Mouse (Mus musculus) limb, embryonic 11.5 days (tissue): ENCODE results near the gene Hoxd8. TPM values are rescaled to one million over a fixed set of nuclear protein-coding genes. Genes with fewer than 3 reads are reported as not detected.
A peak's percentile ranks its signal among the peaks of the same experiment; 100 is the strongest.

Experiments
- ATAC-seq: fragments of 200-750 bp; cut with Nextera tagmentation; 2 replicates; pipeline ENCODE4 v1.8.0; 2017; ENCODE audit warnings: low read depth; ENCODE audit not compliant: insufficient number of reproducible peaks, low FRiP score, low TSS enrichment
- DNase-seq: peaks from one replicate; pipeline ENCODE4 v3.0.0-alpha.2; 2015; ENCODE audit warnings: low spot score
- H3K27ac ChIP-seq: fragments of 300-500 bp; sonication (generic); replicated peaks from 2 replicates; pipeline ENCODE4 v1.5.1; 2014; ENCODE audit warnings: low read depth, mild to moderate bottlenecking, low read length
- H3K27me3 ChIP-seq: fragments of 300-500 bp; sonication (generic); 2 replicates; pipeline ENCODE4 v1.6.1; 2014; ENCODE audit warnings: mild to moderate bottlenecking, low read length, mixed read lengths; ENCODE audit not compliant: control insufficient read depth, insufficient read depth
- H3K36me3 ChIP-seq: fragments of 300-500 bp; sonication (generic); 2 replicates; pipeline ENCODE4 v1.6.1; 2014; ENCODE audit warnings: mild to moderate bottlenecking, low read length, moderate library complexity, mixed read lengths; ENCODE audit not compliant: control insufficient read depth, insufficient read depth
- H3K4me1 ChIP-seq: fragments of 300-500 bp; sonication (generic); 2 replicates; pipeline ENCODE4 v1.6.1; 2014; ENCODE audit warnings: low read length, mixed read lengths; ENCODE audit not compliant: control insufficient read depth, insufficient read depth
- H3K4me2 ChIP-seq: fragments of 300-500 bp; sonication (generic); 2 replicates; pipeline ENCODE4 v1.6.1; 2014; ENCODE audit warnings: low read depth, mild to moderate bottlenecking, moderate library complexity; ENCODE audit not compliant: severe bottlenecking
- H3K4me3 ChIP-seq: fragments of 300-500 bp; sonication (generic); 2 replicates; pipeline ENCODE4 v1.5.1; 2014; ENCODE audit warnings: low read depth, low read length
- H3K9ac ChIP-seq: fragments of 300-500 bp; sonication (generic); 2 replicates; pipeline ENCODE4 v1.6.1; 2014; ENCODE audit warnings: mild to moderate bottlenecking, low read length
- H3K9me3 ChIP-seq: fragments of 300-500 bp; sonication (generic); 2 replicates; pipeline ENCODE4 v1.6.1; 2016; ENCODE audit warnings: low read length; ENCODE audit not compliant: control insufficient read depth
- WGBS: fragments of 180-500 bp; shearing (Covaris S2); extraction: QIAGEN DNeasy Blood & Tissue Kit; methylation state at CpG from one replicate; pipeline ENCODE4 v1.1.7; 2014; 5-methylcytosine and 5-hydroxymethylcytosine counted together
- polyA plus RNA-seq: library from polyadenylated mRNA; unstranded; fragments of >200 nt; fragmentation: Nextera tagmentation; extraction: Ambion mirVana; gene quantifications from 2 replicates; pipeline ENCODE4 v1.2.1, GENCODE M21; 2014

Gene Hoxd8
- 11.6 and 13.1 TPM in 2 replicates for polyA plus RNA-seq

GRCm38 (mm10) chr2:74704393-74704998 is at the start of gene Hoxd8:
Gene Hoxd8, plus strand, starts transcription at chr2:74704615.
- Histone ChIP-seq H3K36me3 (no peaks in the 10 kb centered on the region), H3K27ac (peak within 1 kb of the TSS; percentile 99), H3K4me2 (peak within 1 kb of the TSS; percentile 92), H3K4me1 (peaks cover 31% of the 10 kb centered on the region), H3K27me3 (no peaks in the 10 kb centered on the region), H3K9ac (peak within 1 kb of the TSS; percentile 96), H3K9me3 (no peaks in the 10 kb centered on the region), H3K4me3 (peak within 1 kb of the TSS; percentile 55)
- ATAC-seq = 0 out of 2 replicates have a peak, but pooled peaks have one; percentile 18
- DNase-seq = peak; percentile 88
- WGBS = under 1% methylated on average over 40 of the region's 52 CpGs

- H3K9ac ChIP-seq = no peak overlapping the region
- no peak overlapping the region for H3K27ac ChIP-seq
- H3K9me3 ChIP-seq = no peaks in the 10 kb centered on the region
- peaks cover 54% of the 10 kb centered on the region for H3K27me3 ChIP-seq
- ATAC-seq = no peak
- WGBS = 4% methylated on average over 18 of the region's 20 CpGs
- DNase-seq = peak; percentile 46
- peaks cover 11% of the 10 kb centered on the region for H3K4me1 ChIP-seq
- H3K4me3 ChIP-seq = peak overlapping the region; percentile 32; the same call in 1 of the 2 replicates
- no peaks in the 10 kb centered on the region for H3K36me3 ChIP-seq
- H3K4me2 ChIP-seq = peak overlapping the region; percentile 62
Observed at GRCm38 (mm10) chr2:74654743-74655419, 49.5 kb upstream of the Hoxd8 start.

GRCm38 (mm10) chr2:74655420-74655781 is 49.0 kb upstream of the Hoxd8 start:
- ATAC-seq = no peak
- Histone ChIP-seq H3K4me2 (peak overlapping the region; percentile 62), H3K4me3 (peak overlapping the region; percentile 32; the same call in 1 of the 2 replicates), H3K4me1 (peaks cover 10% of the 10 kb centered on the region), H3K27ac (peak overlapping the region; percentile 69), H3K9ac (peak overlapping the region; percentile 72), H3K27me3 (peaks cover 50% of the 10 kb centered on the region), H3K36me3 (no peaks in the 10 kb centered on the region), H3K9me3 (no peaks in the 10 kb centered on the region)
- under 1% methylated on average over 30 of the region's 47 CpGs for WGBS
- DNase-seq = peak; percentile 67

- under 1% methylated on average over 54 of the region's 69 CpGs for WGBS
- Histone ChIP-seq H3K27ac (peak overlapping the region; percentile 69), H3K27me3 (peaks cover 53% of the 10 kb centered on the region), H3K9me3 (no peaks in the 10 kb centered on the region), H3K9ac (peak overlapping the region; percentile 72), H3K4me2 (peak overlapping the region; percentile 62), H3K36me3 (no peaks in the 10 kb centered on the region), H3K4me3 (peak overlapping the region; percentile 32), H3K4me1 (peaks cover 12% of the 10 kb centered on the region)
- DNase-seq (peak; percentile 71), ATAC-seq (no peak)
Observed at GRCm38 (mm10) chr2:74655821-74656631, 48.4 kb upstream of the Hoxd8 start.

GRCm38 (mm10) chr2:74656632-74657021 is 47.8 kb upstream of the Hoxd8 start:
- H3K4me3 ChIP-seq = peak overlapping the region; percentile 32
- WGBS = 2% methylated on average over 4 of the region's 4 CpGs

GRCm38 (mm10) chr2:74657251-74658023 is 47.0 kb upstream of the Hoxd8 start:
- Histone ChIP-seq H3K9me3 (no peaks in the 10 kb centered on the region), H3K36me3 (no peaks in the 10 kb centered on the region), H3K4me1 (peaks cover 13% of the 10 kb centered on the region), H3K4me3 (peak overlapping the region; percentile 38), H3K27ac (no peak overlapping the region; the same call in 1 of the 2 replicates), H3K4me2 (peak overlapping the region; percentile 38), H3K27me3 (peaks cover 54% of the 10 kb centered on the region), H3K9ac (peak overlapping the region; percentile 81)
- WGBS = 3% methylated on average over 62 of the region's 62 CpGs
- ATAC-seq (no peak), DNase-seq (peak; percentile 79)

More at GRCm38 (mm10) chr2:74656632-74657021, 47.8 kb upstream of the Hoxd8 start:
- Histone ChIP-seq H3K4me1 (peaks cover 13% of the 10 kb centered on the region), H3K9ac (peak overlapping the region; percentile 72), H3K27ac (peak overlapping the region; percentile 69), H3K36me3 (no peaks in the 10 kb centered on the region), H3K4me2 (peak overlapping the region; percentile 62), H3K9me3 (no peaks in the 10 kb centered on the region), H3K27me3 (peaks cover 54% of the 10 kb centered on the region)
- ATAC-seq (no peak), DNase-seq (peak; percentile 61)

- Histone ChIP-seq H3K9me3 (no peaks in the 10 kb centered on the region), H3K9ac (peak overlapping the region; percentile 81)
- 2% methylated on average over 15 of the region's 15 CpGs for WGBS
Observed at GRCm38 (mm10) chr2:74658024-74658666, 46.3 kb upstream of the Hoxd8 start.

More at GRCm38 (mm10) chr2:74658024-74658666, 46.3 kb upstream of the Hoxd8 start:
- no peaks in the 10 kb centered on the region for H3K36me3 ChIP-seq
- H3K4me3 ChIP-seq = peak overlapping the region; percentile 38
- H3K27me3 ChIP-seq = peaks cover 55% of the 10 kb centered on the region
- no peak for ATAC-seq
- H3K27ac ChIP-seq = peak overlapping the region; percentile 68
- H3K4me2 ChIP-seq = peak overlapping the region; percentile 38
- no peak for DNase-seq
- H3K4me1 ChIP-seq = peaks cover 13% of the 10 kb centered on the region
